Mouse (Mus musculus) Muller cell, postnatal 12 days (primary cell): ENCODE results near the gene Mier2.
A peak's percentile ranks its signal among the peaks of the same experiment; 100 is the strongest.

Experiments used
- DNase-seq: peaks from one replicate; pipeline ENCODE4 v3.0.0-alpha.2; 2015; ENCODE audit errors: inconsistent ontology term

The Mier2 gene

DNA sequence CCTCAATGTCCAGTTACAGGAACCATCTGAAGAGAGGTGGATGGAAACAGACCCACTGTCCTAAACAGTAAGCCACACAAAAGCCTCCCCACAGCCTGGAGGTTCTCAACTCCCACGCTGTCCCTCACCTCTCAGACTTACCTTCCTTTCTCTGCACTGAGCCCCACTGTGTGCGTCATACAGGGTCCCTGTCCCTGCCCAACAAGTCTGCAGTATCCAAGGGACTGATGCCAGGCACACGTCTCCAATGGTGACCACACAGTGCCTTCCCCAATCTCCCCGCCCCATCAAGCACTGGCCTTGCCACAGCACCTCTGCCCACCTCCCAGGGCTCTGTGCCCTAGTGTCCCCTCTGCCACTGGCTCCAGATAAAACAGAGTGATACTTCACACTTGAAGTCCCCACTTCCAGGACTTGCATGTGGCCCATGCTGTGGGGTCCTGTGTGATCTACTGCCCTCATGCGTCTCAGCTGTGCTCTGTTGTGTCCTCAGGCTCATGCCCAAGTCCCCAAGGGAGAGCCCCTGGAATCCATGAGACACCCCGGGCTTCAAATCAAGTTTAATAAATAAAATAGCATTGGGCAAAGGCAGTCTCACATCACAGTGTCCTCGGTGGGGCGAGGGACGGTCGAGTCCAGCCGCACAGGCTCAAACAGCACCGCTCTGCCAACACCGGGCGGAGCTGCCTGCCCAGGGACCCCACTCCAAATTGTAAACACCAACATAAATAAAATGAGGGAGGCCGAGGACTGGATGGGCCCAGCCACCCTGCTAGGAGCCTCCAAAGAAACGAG is 15.1 kb downstream of the Mier2 start:
- DNase-seq, result no peak

DNA sequence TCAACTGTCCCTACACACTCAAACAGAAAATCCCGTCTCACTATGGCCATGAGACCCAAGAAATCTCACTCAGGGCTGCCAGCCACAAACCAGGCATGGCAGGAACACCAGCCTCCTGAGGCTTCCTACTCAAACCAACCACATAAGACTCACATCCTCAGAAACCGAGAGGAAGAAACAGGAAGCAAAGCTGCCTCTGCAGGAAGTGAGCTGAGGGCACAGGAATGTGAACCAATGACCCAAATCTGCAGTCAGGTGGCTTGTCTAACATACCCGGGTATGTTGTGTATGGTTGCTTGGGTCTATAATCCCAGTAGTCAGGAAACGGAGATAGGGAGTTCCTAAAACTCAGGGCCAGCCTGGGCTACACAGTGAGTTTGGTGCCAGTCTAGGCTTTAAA is 16.1 kb downstream of the Mier2 start:
- no peak for DNase-seq

DNA sequence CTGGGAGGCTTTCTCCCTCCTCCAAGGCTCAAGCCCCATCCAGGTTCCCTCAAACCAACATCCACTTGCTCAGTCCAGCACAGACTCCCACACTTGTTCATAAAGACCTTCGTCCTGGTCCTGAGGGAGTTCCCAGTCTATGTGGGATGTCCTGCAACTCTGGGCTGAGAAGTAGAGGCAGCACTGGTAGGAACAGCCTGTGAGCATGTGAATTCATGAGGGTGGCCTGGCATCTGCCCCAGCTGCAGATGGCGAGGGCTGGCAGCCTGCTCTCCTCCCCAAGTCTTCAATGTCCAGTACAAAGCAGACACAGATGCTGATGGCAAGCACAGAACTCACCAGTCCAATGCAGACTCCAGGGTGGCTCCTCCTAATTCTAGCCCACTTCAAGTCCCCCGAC is 16.7 kb downstream of the Mier2 start:
- no peak for DNase-seq

DNA sequence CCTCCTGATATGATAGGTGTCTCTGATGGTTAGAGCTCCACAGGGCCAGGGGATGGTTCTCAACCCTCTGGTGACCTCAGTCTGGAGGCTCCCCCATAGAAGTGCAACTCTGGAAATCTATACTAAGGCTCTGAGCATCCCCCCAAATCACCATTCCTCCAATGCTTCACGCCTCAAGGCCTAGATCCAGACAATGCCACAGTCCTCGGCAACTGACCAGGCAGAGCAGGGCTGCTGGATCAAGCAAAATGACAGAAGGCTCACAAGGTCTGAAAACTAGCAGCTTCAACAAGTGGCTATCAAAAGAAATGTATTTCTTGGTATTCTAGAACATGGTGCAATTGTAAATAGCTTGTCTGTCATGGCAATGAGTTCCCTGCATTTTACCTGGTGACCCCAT is 17.2 kb downstream of the Mier2 start:
- no peak for DNase-seq

DNA sequence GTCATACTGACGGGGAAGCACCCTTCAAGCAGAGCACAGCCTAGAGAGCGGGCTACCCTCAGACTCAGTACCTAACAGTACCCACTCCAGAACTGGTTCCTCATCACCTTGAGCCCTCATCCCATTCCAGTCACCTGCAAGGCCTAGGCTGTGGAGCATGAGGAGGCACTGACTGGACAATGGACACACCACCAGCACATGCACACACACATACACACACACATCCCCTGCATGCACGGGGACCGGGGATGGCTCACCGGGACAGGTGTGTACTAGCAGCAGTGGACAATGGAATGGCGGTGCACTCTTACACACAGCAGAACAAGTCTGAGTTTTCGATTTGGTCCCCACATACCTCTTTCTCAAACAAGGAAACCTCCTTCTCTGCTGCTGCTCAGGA is 17.7 kb downstream of the Mier2 start:
- no peak for DNase-seq

DNA sequence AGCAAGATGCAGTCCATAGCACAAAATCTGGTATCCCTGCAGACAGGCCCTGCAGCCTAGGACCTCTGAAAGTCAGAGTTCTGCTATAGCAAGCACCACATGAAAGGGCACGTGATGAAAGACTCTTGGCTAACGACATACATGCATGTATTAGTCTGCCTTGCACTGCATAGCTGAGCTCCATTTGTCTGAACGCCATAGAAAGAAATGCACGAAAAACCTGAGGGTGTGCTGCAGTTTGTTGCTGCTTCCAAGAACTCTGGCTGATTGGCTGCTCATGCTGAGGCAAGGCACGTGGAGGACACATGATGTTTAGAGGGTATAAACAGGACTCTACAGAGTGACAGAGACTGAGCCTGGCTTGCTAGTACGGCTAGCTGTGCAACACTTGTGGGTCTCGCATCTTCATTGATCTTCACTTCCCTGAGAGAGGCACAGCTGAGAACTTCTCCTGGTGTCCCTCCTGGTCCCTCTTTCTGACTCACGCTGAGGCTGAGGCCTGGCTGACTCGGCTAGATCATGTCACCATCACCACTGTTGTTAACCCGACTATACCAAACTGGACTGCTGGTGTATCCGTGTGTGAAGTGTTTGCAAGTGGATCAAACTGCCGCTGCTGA is 18.4 kb downstream of the Mier2 start:
- no peak for DNase-seq

DNA sequence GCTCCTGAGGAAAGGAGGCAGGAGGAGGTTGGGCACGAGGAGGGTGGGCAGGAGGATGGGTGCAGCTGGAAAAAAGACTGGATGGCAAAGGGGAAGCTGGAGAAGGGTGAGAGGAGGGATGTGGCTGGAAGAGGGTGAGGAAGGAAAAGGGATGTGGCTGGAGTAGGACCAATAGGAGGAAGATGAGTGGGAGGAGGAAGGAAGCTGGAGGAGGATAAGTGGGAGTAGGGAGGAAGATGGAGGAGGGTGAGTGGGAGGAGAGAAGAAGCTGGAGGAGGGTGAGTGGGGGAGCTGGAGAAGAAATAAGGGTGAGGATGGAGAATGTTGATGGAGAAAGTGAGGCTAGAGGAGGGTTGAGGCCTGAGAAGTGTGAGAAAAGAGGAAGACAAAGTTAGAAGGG is 19.6 kb downstream of the Mier2 start:
- no peak for DNase-seq

DNA sequence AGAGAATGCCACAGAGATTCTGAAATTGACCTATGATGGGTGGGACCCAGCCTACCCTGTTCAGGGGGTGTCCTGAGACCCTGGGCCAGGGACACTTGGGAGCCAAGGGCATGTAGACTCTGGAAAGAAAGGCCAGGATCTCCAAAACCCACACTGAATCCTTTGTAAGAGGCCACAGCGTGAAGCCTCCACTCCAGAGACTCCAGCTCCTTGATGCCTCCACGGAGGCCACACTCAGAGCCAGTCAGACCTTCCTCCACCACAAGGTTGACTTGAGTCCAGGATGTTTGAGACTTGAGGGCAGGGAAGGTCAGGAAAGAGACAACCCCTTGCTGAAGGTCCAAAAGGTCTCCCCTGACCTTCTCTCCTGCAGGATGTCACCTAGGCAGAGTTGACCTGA is 20.6 kb downstream of the Mier2 start:
- DNase-seq, result no peak

DNA sequence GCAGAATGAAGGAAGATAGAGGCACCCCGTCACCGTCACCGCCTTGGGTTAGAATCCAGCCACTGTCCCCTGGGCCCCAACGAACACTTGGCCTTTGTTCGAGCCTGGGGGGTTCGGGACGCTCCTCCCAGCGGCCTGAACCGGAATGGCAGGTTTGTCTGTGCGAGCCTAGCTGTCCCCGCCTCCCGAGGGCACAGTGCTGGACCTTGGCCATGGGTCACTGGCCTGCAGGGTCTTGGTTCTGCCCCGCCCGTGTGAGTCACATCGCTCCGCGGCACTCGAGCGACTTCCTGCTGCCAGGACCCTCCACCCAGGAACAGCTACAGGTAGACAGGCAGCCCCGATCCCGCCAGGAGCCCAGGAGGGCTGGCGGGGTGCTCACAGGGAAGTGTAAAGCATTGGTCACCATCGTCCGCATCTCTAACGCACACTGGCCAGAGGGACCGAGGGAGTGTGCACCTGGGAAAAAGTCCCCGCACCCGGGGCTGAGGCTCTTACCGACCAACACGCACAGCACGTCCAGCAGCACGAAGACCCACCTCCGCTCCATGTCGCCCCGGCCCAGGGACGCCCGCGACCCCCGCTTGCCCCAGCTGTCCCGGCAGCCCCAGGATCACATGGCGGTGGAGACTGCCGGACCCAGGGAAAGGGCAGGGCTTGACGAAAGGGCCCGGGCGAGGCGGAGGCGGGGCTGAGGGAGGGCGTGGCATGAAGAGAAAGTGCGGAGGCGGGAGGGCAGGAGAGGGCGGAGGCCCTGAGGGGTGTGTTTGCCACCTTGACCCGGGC is 21.7 kb downstream of the Mier2 start, which contains the start of gene Plpp2:
Gene Plpp2, minus strand, starts transcription at position 671 of the 786 bp plus-strand sequence.
- DNase-seq, result peak; percentile 81

DNA sequence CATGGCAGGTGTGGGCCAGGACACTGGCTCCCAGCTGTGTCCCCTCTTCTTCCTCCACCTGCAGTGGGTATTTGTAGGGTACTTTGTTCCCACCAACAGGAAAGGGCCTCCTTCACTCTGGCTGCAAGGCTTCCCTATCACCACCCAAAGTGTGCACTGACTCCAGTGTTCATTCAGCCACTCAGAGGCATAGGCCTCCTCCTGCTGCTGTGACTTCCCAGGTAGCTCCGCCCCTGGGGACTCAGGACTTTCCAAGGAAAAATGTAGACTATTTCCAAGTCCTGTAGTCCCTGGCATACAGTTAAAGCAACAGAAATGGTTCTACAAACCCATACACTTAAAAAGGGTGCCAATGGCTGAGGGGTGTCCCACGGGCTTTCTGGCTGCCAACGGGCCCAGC is 22.3 kb downstream of the Mier2 start:
- DNase-seq, result no peak

DNA sequence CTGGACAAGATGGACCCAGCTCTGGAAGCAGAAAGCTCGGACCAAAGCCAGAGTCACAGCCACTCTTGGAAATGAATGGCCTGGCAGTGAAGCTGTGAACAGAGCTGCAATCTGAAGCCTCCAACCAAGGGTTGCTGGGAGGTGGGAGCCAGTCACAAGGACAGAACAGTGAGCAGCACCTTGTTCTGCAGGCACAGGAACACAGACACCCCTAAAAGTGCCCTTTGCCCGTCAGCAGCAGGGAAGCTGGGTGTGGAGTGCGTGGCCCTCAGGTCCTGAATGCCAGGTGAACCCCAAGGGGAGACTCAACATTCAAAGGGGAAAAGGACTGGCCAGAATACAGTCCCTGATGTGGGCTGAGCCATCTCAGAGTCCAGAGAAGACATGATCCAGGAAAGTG is 23.4 kb downstream of the Mier2 start:
- DNase-seq, result no peak

DNA sequence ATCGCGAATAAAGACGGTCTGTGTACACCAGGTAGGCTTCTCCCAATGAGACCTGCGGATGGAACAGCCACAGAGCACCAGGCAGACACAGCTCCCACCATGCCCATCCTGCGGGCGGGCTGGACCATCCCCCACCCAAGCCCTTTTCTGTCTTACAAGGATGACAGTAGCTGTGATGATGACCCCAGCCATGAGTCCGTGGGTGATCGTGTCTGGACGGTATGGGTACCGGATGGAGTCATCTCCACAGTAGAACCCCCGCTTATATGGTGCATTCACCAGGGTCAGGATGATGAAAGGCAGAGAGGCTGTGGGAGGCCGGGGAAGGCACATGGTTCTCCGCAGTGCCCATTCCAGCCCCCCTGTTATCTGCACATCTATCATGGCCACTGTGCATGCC is 24.3 kb downstream of the Mier2 start:
- DNase-seq, result no peak

DNA sequence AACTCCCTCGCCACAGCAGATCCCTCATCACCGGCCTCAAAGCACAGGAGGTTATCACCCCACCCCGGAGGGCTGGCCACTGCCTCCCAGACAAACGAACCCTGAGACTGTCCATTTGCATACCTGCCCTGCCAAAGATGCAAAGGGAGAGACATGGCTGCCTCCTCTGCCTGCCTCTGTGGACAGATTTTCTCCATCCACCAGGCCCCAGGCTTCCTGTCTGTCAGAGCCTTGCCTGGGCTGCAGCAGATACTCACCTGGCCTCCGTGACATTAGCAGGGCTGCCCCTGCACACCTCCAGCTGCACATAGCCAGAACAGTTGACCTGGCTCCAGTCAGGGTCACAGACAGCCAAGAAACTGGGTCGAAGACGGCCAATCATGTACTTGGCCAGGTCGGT is 24.8 kb downstream of the Mier2 start:
- no peak for DNase-seq

DNA sequence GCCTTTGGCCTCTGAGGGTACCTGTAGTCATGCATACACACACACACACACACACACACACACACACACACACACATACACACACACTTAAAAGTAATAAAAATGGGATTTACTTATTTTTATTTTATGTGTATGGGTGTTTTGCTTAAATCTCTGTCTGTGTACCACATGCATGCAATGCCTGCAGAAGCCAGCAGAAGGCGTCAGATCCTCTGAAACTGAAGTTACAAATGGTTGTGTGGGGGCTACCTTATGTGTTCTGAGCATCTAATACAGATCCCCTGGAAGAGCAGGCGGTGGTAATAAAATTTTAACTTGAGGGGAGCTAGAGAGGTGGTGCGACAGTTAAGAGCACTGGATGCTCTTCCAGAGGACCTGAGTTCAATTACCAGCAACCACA is 26.9 kb downstream of the Mier2 start:
- DNase-seq, result no peak

DNA sequence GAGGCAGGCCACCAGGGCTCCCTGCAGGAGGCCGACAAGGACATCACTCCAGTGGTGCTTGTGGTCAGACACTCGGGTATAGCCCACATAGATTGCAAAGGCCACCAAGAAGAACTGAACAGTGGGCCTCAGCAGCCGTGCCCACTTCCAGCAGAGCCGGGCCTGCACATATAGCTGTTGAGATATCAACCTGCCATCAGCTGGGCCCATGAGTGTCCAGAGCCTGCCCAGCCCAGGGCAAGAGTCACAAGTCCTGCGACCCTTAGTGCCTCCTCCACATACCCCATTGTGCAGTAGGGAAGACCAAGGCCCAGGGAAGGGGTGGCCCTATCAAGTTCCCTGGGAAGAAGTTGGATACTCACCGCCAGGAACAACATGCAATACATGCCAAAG is 27.6 kb downstream of the Mier2 start:
- DNase-seq, result no peak

DNA sequence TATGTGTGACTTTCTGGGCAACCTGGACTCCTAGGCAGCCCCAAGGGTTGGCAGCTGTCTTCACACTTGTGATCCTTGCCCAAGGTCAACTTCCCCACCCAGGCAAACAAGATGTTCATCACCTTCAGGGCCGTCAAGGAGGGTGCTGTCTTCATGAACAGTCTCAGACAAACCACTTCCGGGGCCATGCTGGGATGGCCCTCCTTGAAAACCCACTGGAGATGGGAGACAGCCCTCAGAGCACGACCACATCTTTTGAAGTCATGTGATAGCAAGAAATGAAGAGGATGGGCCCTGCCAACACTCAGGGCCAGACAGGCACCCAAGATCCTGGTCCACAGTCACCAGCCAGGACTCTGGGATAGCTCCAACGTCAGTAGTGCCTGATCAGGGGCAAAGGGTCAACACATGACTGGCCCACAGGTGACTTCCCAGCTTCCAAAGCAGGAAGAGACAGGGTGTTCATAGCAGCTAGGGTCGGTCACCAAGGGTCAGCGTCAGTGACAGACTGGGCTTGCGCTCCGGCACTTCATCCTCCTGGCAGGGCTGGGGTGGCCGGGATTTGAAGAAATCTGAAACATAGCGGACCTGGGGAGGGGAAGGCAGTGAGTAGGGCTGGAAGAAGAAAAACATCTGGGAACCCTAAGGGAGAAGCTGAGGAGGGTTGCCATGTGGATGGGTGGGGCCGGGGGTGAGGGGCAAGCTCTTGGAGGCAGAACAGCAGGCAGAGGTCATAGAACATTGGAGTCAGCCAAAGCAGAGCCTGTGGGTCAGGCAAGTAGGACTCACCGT is 28.1 kb downstream of the Mier2 start:
- no peak for DNase-seq

DNA sequence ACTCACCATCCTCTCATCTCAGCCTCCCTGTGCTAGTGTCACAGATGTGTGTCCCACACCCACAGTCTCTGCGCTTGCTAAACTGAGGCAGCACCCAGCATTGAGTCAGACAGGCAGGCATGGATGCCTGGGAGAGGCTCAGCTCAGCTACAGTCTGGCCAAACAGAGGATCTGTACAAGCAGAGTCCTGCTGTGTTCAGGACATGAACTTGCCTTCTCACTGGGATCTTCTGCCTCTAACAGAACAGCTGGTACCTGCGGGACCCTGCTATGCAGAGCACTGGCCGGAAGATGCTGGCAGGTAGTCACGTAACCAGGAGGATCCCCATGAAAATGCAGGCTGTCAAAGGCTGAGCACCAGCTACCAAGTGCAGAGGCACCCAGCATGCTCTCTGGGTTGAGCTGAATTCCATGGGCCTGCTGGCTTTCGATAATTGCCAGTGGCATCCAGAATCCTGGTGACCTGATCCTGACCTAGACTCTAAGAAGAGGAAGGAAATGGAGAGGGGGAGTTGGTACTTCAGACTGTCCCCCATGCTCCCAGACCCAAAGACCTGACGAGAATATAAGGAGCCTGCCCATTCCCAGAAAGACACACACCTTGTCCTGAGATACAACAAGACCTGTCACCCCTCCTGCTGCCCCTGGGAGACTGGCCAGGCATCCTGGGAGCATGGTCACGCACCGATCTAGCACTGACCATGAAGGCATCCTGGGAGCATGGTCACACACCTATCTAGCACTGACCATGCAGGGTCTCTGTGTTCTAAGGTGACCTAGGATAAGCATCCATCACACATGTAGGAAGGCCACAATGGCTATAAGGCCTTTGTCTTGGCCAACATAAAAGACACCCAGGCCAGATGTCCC is 29.3 kb downstream of the Mier2 start:
- DNase-seq, result no peak

DNA sequence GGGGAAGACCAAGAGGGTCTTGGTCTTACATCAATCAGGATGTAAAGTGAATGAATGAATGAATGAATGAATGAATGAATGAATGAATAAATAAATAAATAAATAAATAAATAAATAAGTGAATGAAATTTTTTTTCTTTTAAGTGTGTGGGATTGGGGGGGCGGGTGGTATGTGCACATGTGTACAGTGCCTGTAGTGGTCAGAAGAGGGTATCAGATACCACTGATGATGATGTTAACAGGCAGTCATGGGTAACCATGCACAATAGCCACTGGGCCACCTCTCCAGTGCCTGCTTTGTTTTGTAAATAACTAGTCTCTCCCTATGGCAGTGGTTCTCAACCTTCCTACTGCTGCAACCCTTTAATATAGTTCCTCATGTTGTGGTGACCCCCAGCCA is 30.6 kb downstream of the Mier2 start:
- no peak for DNase-seq

DNA sequence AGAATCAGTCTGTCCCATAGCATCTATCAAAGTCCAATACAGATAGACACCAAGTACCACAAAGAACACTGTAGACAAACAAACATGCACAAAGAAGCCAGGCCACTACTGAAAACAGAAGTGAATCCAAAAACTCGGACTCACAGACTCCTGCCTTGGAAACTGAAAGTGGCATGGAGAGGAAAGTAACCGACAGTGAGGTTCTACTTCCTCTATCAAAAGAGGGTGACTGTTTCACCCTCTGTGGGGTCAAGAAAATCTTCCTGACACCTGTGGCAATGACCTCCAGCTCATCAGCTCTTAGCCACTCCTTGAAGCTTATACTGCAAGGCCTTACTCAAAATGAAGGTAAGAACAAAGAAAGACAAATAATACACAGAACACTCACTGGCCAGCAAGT is 48.3 kb downstream of the Mier2 start:
- DNase-seq, result no peak

DNA sequence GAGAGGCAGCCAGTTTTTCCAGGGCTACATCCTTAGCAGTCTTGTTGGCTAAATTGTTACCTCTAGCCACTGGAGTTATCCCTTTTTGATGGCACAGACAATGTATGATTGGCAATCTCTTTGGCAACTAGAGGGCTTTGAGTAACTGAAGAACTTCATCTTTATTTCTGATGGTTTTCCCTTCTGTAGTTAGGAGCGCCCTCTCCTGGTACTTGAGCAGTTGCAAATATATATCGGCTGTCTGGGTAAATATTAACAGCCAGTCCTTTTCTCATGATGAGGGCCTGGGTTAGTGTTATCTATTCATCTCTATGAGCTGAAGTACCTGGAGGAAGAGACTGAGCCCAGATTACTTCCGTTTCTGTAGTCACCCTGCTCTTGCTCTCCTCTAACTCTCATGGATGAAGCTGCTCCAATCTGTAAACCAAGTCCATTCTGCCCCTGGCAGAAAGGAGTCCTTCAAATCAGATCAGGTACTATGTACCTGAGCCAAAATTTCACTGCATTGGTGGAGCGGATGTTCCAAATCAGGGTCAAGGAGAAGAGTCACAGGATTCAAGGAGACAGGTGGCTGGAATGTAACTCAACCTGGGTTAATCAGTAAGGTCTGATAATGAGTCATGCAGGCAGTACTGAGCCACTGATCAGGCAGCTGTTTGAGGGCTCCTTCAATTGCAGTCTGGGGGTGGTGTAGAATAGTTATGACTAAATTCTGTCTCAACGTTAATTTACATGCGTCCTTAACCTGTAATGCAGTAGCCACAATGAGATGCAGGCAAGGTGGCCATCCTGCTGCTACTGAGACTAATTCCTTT is 52.0 kb downstream of the Mier2 start:
- DNase-seq, result no peak
